Mouse (Mus musculus): ENCODE measurements around the gene Nelfe. TPM values are rescaled to one million over a fixed set of nuclear protein-coding genes. Genes with fewer than 3 reads are reported as not detected.
"Not testable (repeated sequence)": the region's sequence is repeated elsewhere in the genome, so short reads cannot be mapped to it uniquely, and the experiment has no call there.

Nelfe gene
- polyA plus RNA-seq, 1 experiment from 2014 or later, result 104 TPM

- H3K4me3 ChIP-seq (ENCODE audit: low read length); H3K9me3 ChIP-seq (ENCODE audit: control insufficient read depth, low read length); H3K36me3 ChIP-seq (ENCODE audit: control insufficient read depth, insufficient read depth, low read length); H3K9ac ChIP-seq (ENCODE audit: low read depth, low read length); H3K4me2 ChIP-seq (ENCODE audit: low read depth, low read length); H3K27ac ChIP-seq (ENCODE audit: low read length); H3K4me1 ChIP-seq (ENCODE audit: control insufficient read depth, insufficient read depth, low read length); H3K27me3 ChIP-seq (replicated peaks; ENCODE audit: control insufficient read depth, insufficient read depth, low read length); ATAC-seq: not testable (repeated sequence)
- WGBS, result 77% methylated on average over 8 of the region's 8 CpGs
Observed at GRCm38 (mm10) chr17:34810811-34811210, 39.4 kb upstream of the Nelfe start.

GRCm38 (mm10) chr17:34811275-34811674 lies 38.9 kb upstream of the Nelfe start:
- WGBS, result 66% methylated on average over 15 of the region's 15 CpGs
- H3K27me3 ChIP-seq (replicated peaks; ENCODE audit: control insufficient read depth, insufficient read depth, low read length), result no peaks in the 10 kb centered on the region
- H3K36me3 ChIP-seq (ENCODE audit: control insufficient read depth, insufficient read depth, low read length), result no peaks in the 10 kb centered on the region

GRCm38 (mm10) chr17:34813747-34814146 lies 36.4 kb upstream of the Nelfe start:
- H3K4me1 ChIP-seq (ENCODE audit: control insufficient read depth, insufficient read depth, low read length); H3K27me3 ChIP-seq (replicated peaks; ENCODE audit: control insufficient read depth, insufficient read depth, low read length); H3K4me3 ChIP-seq (ENCODE audit: low read length); H3K9ac ChIP-seq (ENCODE audit: low read depth, low read length); H3K36me3 ChIP-seq (ENCODE audit: control insufficient read depth, insufficient read depth, low read length); H3K4me2 ChIP-seq (ENCODE audit: low read depth, low read length); H3K27ac ChIP-seq (ENCODE audit: low read length); H3K9me3 ChIP-seq (ENCODE audit: control insufficient read depth, low read length); ATAC-seq: not testable (repeated sequence)
- 67% methylated on average over 11 of the region's 12 CpGs for WGBS

More at GRCm38 (mm10) chr17:34811275-34811674, 38.9 kb upstream of the Nelfe start:
- H3K4me3 ChIP-seq (ENCODE audit: low read length), result no peak overlapping the region
- H3K9me3 ChIP-seq (ENCODE audit: control insufficient read depth, low read length), result no peaks in the 10 kb centered on the region
- H3K9ac ChIP-seq (ENCODE audit: low read depth, low read length), result no peak overlapping the region
- H3K4me1 ChIP-seq (ENCODE audit: control insufficient read depth, insufficient read depth, low read length), result 0 out of 2 replicates have a peak, but pooled peaks cover 3% of the 10 kb centered on the region
- no peak overlapping the region for H3K27ac ChIP-seq (ENCODE audit: low read length)
- no peak overlapping the region for H3K4me2 ChIP-seq (ENCODE audit: low read depth, low read length)
- ATAC-seq, result peak; percentile 84

GRCm38 (mm10) chr17:34814818-34815370 lies 35.3 kb upstream of the Nelfe start:
- H3K27ac ChIP-seq (ENCODE audit: low read length), result no peak overlapping the region
- no peaks in the 10 kb centered on the region for H3K36me3 ChIP-seq (ENCODE audit: control insufficient read depth, insufficient read depth, low read length)
- H3K9ac ChIP-seq (ENCODE audit: low read depth, low read length), result no peak overlapping the region
- H3K9me3 ChIP-seq (ENCODE audit: control insufficient read depth, low read length), result no peaks in the 10 kb centered on the region
- H3K27me3 ChIP-seq (replicated peaks; ENCODE audit: control insufficient read depth, insufficient read depth, low read length), result no peaks in the 10 kb centered on the region
- ATAC-seq, result no peak
- H3K4me3 ChIP-seq (ENCODE audit: low read length), result no peak overlapping the region
- H3K4me1 ChIP-seq (ENCODE audit: control insufficient read depth, insufficient read depth, low read length), result 0 out of 2 replicates have a peak, but pooled peaks cover 3% of the 10 kb centered on the region
- WGBS, result 77% methylated on average over 7 of the region's 7 CpGs
- no peak overlapping the region for H3K4me2 ChIP-seq (ENCODE audit: low read depth, low read length)

- whole genome bisulfite sequencing, result 90% methylated on average over 1 of the region's 1 CpGs
- not testable (repeated sequence) for H3K27ac ChIP-seq (ENCODE audit: low read length); H3K9ac ChIP-seq (ENCODE audit: low read depth, low read length); H3K4me2 ChIP-seq (ENCODE audit: low read depth, low read length); H3K9me3 ChIP-seq (ENCODE audit: control insufficient read depth, low read length); ATAC-seq; H3K4me1 ChIP-seq (ENCODE audit: control insufficient read depth, insufficient read depth, low read length); H3K27me3 ChIP-seq (replicated peaks; ENCODE audit: control insufficient read depth, insufficient read depth, low read length); H3K4me3 ChIP-seq (ENCODE audit: low read length)
- peaks cover 16% of the 10 kb centered on the region for H3K36me3 ChIP-seq (ENCODE audit: control insufficient read depth, insufficient read depth, low read length)
Observed at GRCm38 (mm10) chr17:34830776-34831175, 19.4 kb upstream of the Nelfe start.

GRCm38 (mm10) chr17:34836155-34836855 lies 13.9 kb upstream of the Nelfe start:
- peak overlapping the region; percentile 72 for H3K4me2 ChIP-seq (ENCODE audit: low read depth, low read length)
- 3% methylated on average over 48 of the region's 48 CpGs for WGBS

GRCm38 (mm10) chr17:34836856-34837221 lies 13.4 kb upstream of the Nelfe start, which contains the start of the genes Stk19 and Dxo:
Gene Stk19, minus strand, starts transcription at chr17:34836945.
Gene Dxo, plus strand, starts transcription at chr17:34837019.
- Histone ChIP-seq H3K9ac (ENCODE audit: low read depth, low read length) (peak within 1 kb of the TSS; percentile 84), H3K4me2 (ENCODE audit: low read depth, low read length) (peak within 1 kb of the TSS; percentile 94), H3K9me3 (ENCODE audit: control insufficient read depth, low read length) (no peaks in the 10 kb centered on the region), H3K36me3 (ENCODE audit: control insufficient read depth, insufficient read depth, low read length) (peaks cover 18% of the 10 kb centered on the region), H3K4me3 (ENCODE audit: low read length) (peak within 1 kb of the TSS; percentile 82), H3K4me1 (ENCODE audit: control insufficient read depth, insufficient read depth, low read length) (peaks cover 13% of the 10 kb centered on the region), H3K27me3 (replicated peaks; ENCODE audit: control insufficient read depth, insufficient read depth, low read length) (no peaks in the 10 kb centered on the region), H3K27ac (ENCODE audit: low read length) (peak within 1 kb of the TSS; percentile 82)
- ATAC-seq, result peak; percentile 94
- under 1% methylated on average over 40 of the region's 40 CpGs for WGBS

More at GRCm38 (mm10) chr17:34836155-34836855, 13.9 kb upstream of the Nelfe start:
- no peaks in the 10 kb centered on the region for H3K27me3 ChIP-seq (replicated peaks; ENCODE audit: control insufficient read depth, insufficient read depth, low read length)
- H3K9me3 ChIP-seq (ENCODE audit: control insufficient read depth, low read length), result no peaks in the 10 kb centered on the region
- H3K9ac ChIP-seq (ENCODE audit: low read depth, low read length), result peak overlapping the region; percentile 84
- H3K4me3 ChIP-seq (ENCODE audit: low read length), result peak overlapping the region; percentile 82
- peaks cover 19% of the 10 kb centered on the region for H3K36me3 ChIP-seq (ENCODE audit: control insufficient read depth, insufficient read depth, low read length)
- peak; percentile 80 for ATAC-seq
- H3K4me1 ChIP-seq (ENCODE audit: control insufficient read depth, insufficient read depth, low read length), result peaks cover 13% of the 10 kb centered on the region
- H3K27ac ChIP-seq (ENCODE audit: low read length), result peak overlapping the region; percentile 63; the same call in 1 of the 2 replicates

- H3K9ac ChIP-seq (ENCODE audit: low read depth, low read length), result peak overlapping the region; percentile 84
- peaks cover 18% of the 10 kb centered on the region; the same call in 1 of the 2 replicates for H3K36me3 ChIP-seq (ENCODE audit: control insufficient read depth, insufficient read depth, low read length)
- WGBS, result 28% methylated on average over 43 of the region's 43 CpGs
- H3K4me2 ChIP-seq (ENCODE audit: low read depth, low read length), result peak overlapping the region; percentile 94
- peaks cover 13% of the 10 kb centered on the region for H3K4me1 ChIP-seq (ENCODE audit: control insufficient read depth, insufficient read depth, low read length)
- ATAC-seq, result peak; percentile 35
- peak overlapping the region; percentile 82 for H3K4me3 ChIP-seq (ENCODE audit: low read length)
- no peaks in the 10 kb centered on the region for H3K9me3 ChIP-seq (ENCODE audit: control insufficient read depth, low read length)
- no peaks in the 10 kb centered on the region for H3K27me3 ChIP-seq (replicated peaks; ENCODE audit: control insufficient read depth, insufficient read depth, low read length)
- H3K27ac ChIP-seq (ENCODE audit: low read length), result peak overlapping the region; percentile 82
Observed at GRCm38 (mm10) chr17:34837464-34838324, 12.5 kb upstream of the Nelfe start.

- H3K4me1 ChIP-seq (ENCODE audit: control insufficient read depth, insufficient read depth, low read length), result peaks cover 13% of the 10 kb centered on the region
- ATAC-seq, result no peak
- H3K9me3 ChIP-seq (ENCODE audit: control insufficient read depth, low read length), result no peaks in the 10 kb centered on the region
- peaks cover 20% of the 10 kb centered on the region; the same call in 1 of the 2 replicates for H3K36me3 ChIP-seq (ENCODE audit: control insufficient read depth, insufficient read depth, low read length)
- H3K4me2 ChIP-seq (ENCODE audit: low read depth, low read length), result no peak overlapping the region
- no peak overlapping the region for H3K9ac ChIP-seq (ENCODE audit: low read depth, low read length)
- no peak overlapping the region for H3K27ac ChIP-seq (ENCODE audit: low read length)
- no peaks in the 10 kb centered on the region for H3K27me3 ChIP-seq (replicated peaks; ENCODE audit: control insufficient read depth, insufficient read depth, low read length)
- H3K4me3 ChIP-seq (ENCODE audit: low read length), result no peak overlapping the region
- WGBS, result 85% methylated on average over 7 of the region's 7 CpGs
Observed at GRCm38 (mm10) chr17:34838785-34839184, 11.4 kb upstream of the Nelfe start.

Data from intestine, embryonic 16.5 days (tissue).